Mouse (Mus musculus) bone marrow macrophage, adult 2 months (primary cell): ENCODE measurements around the gene Tctex1d1.

Experiments
- CTCF ChIP-seq: IDR thresholded peaks from 2 replicates; pipeline ENCODE4 v1.5.1; 2012; ENCODE audit warnings: low read depth, mild to moderate bottlenecking, low read length, moderate library complexity
- POLR2A ChIP-seq: IDR thresholded peaks from 2 replicates; pipeline ENCODE4 v1.6.1; 2012; ENCODE audit warnings: mild to moderate bottlenecking, low read depth, low read length, borderline replicate concordance

DNA sequence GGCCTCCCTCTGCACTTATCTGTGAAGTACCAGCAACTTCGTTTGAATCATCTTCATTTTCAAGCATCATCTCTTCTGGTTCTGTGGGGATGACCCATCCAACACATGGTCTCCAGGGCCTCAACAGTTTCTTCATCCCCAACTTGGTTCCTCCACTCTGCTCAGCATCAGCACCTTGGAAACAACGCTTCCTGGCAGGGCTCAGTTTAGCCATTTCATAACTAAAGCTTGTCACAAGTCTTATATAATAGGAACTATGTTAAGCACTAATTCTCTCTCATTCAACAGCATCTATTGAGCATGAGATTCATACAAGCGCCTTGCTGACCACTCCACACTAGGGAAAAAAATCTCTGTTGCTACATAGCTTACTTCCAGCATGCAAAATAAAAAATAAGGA lies 38.1 kb upstream of the Tctex1d1 start:
- no peak for TF ChIP-seq POLR2A
- TF ChIP-seq CTCF = no peak
